Mouse (Mus musculus): ENCODE data around the gene Sos1. TPM values are rescaled to one million over a fixed set of nuclear protein-coding genes. Genes with fewer than 3 reads are reported as not detected.

Sos1 gene
- polyA plus RNA-seq, 1 experiment from 2014 or later, result 7.9 TPM

DNA sequence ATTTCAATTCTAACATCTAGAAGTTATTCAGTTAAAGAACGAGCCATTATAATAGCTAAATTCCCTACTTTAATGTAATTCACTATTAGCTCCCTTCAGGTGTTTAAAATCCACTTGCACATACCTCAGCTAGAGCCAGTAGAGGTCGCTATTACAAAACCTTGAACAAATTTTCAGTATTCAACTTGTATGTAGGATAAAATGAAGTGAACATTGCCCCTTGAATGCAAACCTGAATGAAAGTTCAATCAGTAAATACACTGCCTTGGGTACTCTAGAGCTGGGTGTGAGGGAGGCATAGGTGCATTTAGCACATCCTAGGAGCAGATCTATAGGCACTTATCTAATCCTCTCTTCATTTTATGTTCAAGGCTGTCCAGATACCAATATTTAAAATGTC, 24.6 kb downstream of the Sos1 start:
- H3K4me2 ChIP-seq (ENCODE audit: low read length), result no peak overlapping the region

DNA sequence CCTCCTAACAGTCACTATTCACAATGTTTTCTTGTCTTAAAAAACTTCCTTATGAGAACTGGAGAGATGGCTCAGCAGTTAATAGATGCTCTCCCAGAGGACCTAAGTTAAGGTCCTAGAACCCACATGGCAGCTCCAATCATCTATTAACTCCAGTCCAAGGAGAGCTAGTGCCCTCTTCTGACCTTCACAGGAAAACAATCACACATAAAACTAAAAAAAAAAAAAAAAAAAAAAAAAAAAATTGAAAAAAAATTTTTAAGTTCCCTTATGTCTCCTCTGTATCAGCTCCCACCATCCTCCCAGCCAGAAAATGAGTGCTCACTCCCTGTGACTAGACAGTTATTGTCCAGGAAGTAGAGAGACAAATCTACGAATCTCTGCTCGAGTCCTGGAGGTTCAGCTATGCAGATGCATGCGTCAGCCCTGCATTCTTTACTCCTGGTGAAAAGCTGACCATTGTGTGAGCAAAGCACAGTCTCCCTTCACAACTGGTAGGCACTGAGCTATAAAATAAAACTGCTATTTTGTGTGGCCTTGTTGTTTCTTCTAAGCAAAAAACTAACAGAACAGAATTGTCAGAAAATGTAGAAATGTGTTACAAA, 29.7 kb downstream of the Sos1 start:
- Histone ChIP-seq H3K9me3 (replicated peaks; ENCODE audit: control insufficient read depth, low read length) (no peaks in the 10 kb centered on the region), H3K4me1 (ENCODE audit: control insufficient read depth, insufficient read depth, low read length) (no peaks in the 10 kb centered on the region), H3K4me2 (ENCODE audit: low read length) (no peak overlapping the region), H3K27ac (ENCODE audit: low read depth, low read length) (no peak overlapping the region), H3K4me3 (ENCODE audit: low read depth, low read length) (no peak overlapping the region), H3K9ac (ENCODE audit: low read length) (no peak overlapping the region), H3K27me3 (replicated peaks; ENCODE audit: control insufficient read depth, insufficient read depth, low read length) (no peaks in the 10 kb centered on the region), H3K36me3 (ENCODE audit: control insufficient read depth, insufficient read depth, low read length) (peaks cover 50% of the 10 kb centered on the region)
- ATAC-seq (no peak), DNase-seq (ENCODE audit: low spot score) (no peak)
- 47% methylated on average over 3 of the region's 3 CpGs for WGBS

More for the DNA sequence above, 24.6 kb downstream of the Sos1 start:
- WGBS, result 26% methylated on average over 2 of the region's 2 CpGs
- peaks cover 24% of the 10 kb centered on the region for H3K36me3 ChIP-seq (ENCODE audit: control insufficient read depth, insufficient read depth, low read length)
- ATAC-seq, result peak; percentile 20; the same call in 1 of the 2 replicates
- no peak overlapping the region for H3K27ac ChIP-seq (ENCODE audit: low read depth, low read length)
- H3K9ac ChIP-seq (ENCODE audit: low read length), result no peak overlapping the region
- no peak overlapping the region for H3K4me3 ChIP-seq (ENCODE audit: low read depth, low read length)
- no peaks in the 10 kb centered on the region for H3K9me3 ChIP-seq (replicated peaks; ENCODE audit: control insufficient read depth, low read length)
- peaks cover 4% of the 10 kb centered on the region; the same call in 1 of the 2 replicates for H3K4me1 ChIP-seq (ENCODE audit: control insufficient read depth, insufficient read depth, low read length)
- peak; percentile 84 for DNase-seq (ENCODE audit: low spot score)
- no peaks in the 10 kb centered on the region for H3K27me3 ChIP-seq (replicated peaks; ENCODE audit: control insufficient read depth, insufficient read depth, low read length)

DNA sequence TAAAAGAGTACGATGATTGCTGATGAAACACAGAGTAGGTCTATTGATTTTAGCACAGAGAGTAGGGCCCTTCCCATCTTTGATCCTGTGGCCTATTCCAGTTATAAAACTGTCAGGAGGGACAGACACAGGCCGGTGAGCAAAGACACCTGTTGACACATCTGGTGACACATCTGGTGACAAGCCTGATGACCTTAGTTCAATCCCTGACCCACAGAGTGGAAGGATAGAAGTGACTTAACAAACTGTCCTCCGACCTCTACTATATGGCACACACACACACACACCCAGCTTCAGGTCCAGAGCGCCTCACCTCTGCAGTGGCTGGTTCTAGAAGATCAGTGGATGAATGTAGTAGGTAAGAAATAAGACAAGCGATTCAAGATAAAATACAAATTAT, 33.8 kb downstream of the Sos1 start:
- DNase-seq (ENCODE audit: low spot score), result no peak
- no peaks in the 10 kb centered on the region for H3K9me3 ChIP-seq (replicated peaks; ENCODE audit: control insufficient read depth, low read length)
- no peak overlapping the region for H3K9ac ChIP-seq (ENCODE audit: low read length)
- ATAC-seq, result no peak
- no peaks in the 10 kb centered on the region for H3K27me3 ChIP-seq (replicated peaks; ENCODE audit: control insufficient read depth, insufficient read depth, low read length)
- H3K36me3 ChIP-seq (ENCODE audit: control insufficient read depth, insufficient read depth, low read length), result peaks cover 66% of the 10 kb centered on the region
- no peaks in the 10 kb centered on the region for H3K4me1 ChIP-seq (ENCODE audit: control insufficient read depth, insufficient read depth, low read length)
- 97% methylated on average over 5 of the region's 5 CpGs for WGBS
- H3K4me3 ChIP-seq (ENCODE audit: low read depth, low read length), result no peak overlapping the region
- no peak overlapping the region for H3K27ac ChIP-seq (ENCODE audit: low read depth, low read length)
- H3K4me2 ChIP-seq (ENCODE audit: low read length), result no peak overlapping the region

DNA sequence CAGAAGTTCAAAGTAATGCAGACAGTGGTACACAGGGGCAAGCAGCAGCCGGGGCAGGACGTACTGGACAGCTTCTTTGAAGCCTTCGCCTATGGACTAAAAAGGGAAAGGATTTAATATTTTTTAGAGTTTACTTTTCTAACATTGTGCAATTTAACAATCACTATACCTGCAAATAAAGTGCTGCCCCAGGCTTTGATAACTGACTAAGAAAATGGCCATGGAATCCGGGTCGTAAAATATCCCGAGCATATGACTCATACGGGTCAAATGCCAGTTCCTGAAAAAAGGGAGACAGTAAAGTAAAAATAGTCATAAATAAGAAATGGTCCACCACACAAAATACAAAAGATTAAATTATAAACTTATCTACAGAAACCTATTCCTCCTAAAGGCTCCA, 34.8 kb downstream of the Sos1 start:
- peaks cover 69% of the 10 kb centered on the region for H3K36me3 ChIP-seq (ENCODE audit: control insufficient read depth, insufficient read depth, low read length)
- no peak for ATAC-seq
- WGBS, result 96% methylated on average over 7 of the region's 7 CpGs

DNA sequence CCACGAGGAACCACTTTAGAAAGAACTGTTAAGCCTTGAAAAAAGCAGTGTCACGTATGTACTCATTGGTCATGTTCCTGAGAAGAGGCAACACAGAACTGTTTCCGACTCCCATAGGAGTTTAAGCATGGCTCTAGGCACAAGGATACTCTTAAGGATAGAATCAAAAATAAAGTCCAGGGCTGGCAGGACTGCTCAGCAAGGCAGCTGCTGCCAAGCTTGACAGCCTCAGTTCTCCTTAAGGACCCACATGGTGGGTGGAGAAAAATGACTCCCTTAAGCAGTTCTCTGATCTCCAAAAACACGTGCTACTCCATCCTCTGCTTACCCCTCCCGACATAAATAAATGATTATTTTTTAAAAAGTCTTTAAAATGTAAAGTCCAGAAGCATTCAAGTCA, 44.6 kb downstream of the Sos1 start:
- Histone ChIP-seq H3K4me1 (ENCODE audit: control insufficient read depth, insufficient read depth, low read length) (no peaks in the 10 kb centered on the region), H3K9me3 (replicated peaks; ENCODE audit: control insufficient read depth, low read length) (no peaks in the 10 kb centered on the region), H3K36me3 (ENCODE audit: control insufficient read depth, insufficient read depth, low read length) (peaks cover 33% of the 10 kb centered on the region), H3K4me3 (ENCODE audit: low read depth, low read length) (no peak overlapping the region), H3K4me2 (ENCODE audit: low read length) (no peak overlapping the region), H3K9ac (ENCODE audit: low read length) (no peak overlapping the region), H3K27ac (ENCODE audit: low read depth, low read length) (no peak overlapping the region), H3K27me3 (replicated peaks; ENCODE audit: control insufficient read depth, insufficient read depth, low read length) (no peaks in the 10 kb centered on the region)
- 91% methylated on average over 5 of the region's 5 CpGs for WGBS
- no peak for ATAC-seq
- DNase-seq (ENCODE audit: low spot score), result no peak

More for the DNA sequence above, 34.8 kb downstream of the Sos1 start:
- no peak overlapping the region for H3K9ac ChIP-seq (ENCODE audit: low read length)
- no peak overlapping the region for H3K4me2 ChIP-seq (ENCODE audit: low read length)
- no peaks in the 10 kb centered on the region for H3K4me1 ChIP-seq (ENCODE audit: control insufficient read depth, insufficient read depth, low read length)
- DNase-seq (ENCODE audit: low spot score), result no peak
- no peak overlapping the region for H3K4me3 ChIP-seq (ENCODE audit: low read depth, low read length)
- H3K9me3 ChIP-seq (replicated peaks; ENCODE audit: control insufficient read depth, low read length), result no peaks in the 10 kb centered on the region
- H3K27me3 ChIP-seq (replicated peaks; ENCODE audit: control insufficient read depth, insufficient read depth, low read length), result no peaks in the 10 kb centered on the region
- no peak overlapping the region for H3K27ac ChIP-seq (ENCODE audit: low read depth, low read length)

DNA sequence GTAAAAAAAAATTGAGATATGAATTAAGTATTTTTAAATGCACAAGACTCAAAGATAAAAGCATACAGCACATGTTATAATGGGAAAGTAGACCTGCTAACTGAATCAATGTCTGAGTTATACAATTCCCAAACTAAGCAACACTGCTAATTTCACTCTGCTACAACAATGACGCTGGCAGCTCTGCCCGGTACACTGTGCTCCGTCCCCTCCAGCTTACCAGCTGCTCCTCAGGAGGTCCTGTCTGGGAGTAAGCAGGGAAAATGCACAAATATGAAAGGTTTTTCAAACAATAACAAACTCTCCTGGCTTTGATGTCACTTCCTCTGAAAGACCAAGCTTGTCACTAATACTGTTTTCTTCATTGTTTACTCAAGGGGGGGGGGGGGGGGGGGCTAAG, 45.8 kb downstream of the Sos1 start:
- 72% methylated on average over 3 of the region's 3 CpGs for WGBS
- Histone ChIP-seq H3K9me3 (replicated peaks; ENCODE audit: control insufficient read depth, low read length) (no peaks in the 10 kb centered on the region), H3K4me1 (ENCODE audit: control insufficient read depth, insufficient read depth, low read length) (no peaks in the 10 kb centered on the region), H3K27me3 (replicated peaks; ENCODE audit: control insufficient read depth, insufficient read depth, low read length) (no peaks in the 10 kb centered on the region), H3K4me3 (ENCODE audit: low read depth, low read length) (no peak overlapping the region), H3K27ac (ENCODE audit: low read depth, low read length) (no peak overlapping the region), H3K9ac (ENCODE audit: low read length) (no peak overlapping the region), H3K4me2 (ENCODE audit: low read length) (no peak overlapping the region), H3K36me3 (ENCODE audit: control insufficient read depth, insufficient read depth, low read length) (peaks cover 34% of the 10 kb centered on the region)
- ATAC-seq (no peak), DNase-seq (ENCODE audit: low spot score) (no peak)

DNA sequence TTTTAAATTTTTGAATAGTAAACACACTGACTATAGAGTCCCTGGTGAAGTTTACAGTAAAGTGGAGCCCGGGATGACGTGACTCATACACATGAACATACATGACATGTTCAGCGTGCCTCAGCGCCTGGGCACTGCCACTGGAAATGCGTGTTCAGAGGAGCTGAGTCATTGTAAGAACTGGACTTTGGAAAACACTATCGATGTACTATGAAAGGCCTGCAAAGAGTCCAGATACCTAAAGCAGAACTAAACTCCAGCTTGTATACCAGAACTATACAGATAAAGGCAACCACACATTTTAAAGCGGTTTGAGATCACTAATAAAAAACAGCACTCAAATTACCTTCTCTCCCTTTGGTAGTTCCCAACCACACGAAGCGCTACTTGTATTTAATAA, 48.3 kb downstream of the Sos1 start:
- no peak overlapping the region for H3K27ac ChIP-seq (ENCODE audit: low read depth, low read length)
- H3K36me3 ChIP-seq (ENCODE audit: control insufficient read depth, insufficient read depth, low read length), result peaks cover 26% of the 10 kb centered on the region
- H3K9ac ChIP-seq (ENCODE audit: low read length), result no peak overlapping the region
- DNase-seq (ENCODE audit: low spot score) (no peak), ATAC-seq (no peak)
- H3K4me2 ChIP-seq (ENCODE audit: low read length), result no peak overlapping the region
- no peaks in the 10 kb centered on the region for H3K27me3 ChIP-seq (replicated peaks; ENCODE audit: control insufficient read depth, insufficient read depth, low read length)
- H3K9me3 ChIP-seq (replicated peaks; ENCODE audit: control insufficient read depth, low read length), result no peaks in the 10 kb centered on the region
- H3K4me3 ChIP-seq (ENCODE audit: low read depth, low read length), result no peak overlapping the region
- H3K4me1 ChIP-seq (ENCODE audit: control insufficient read depth, insufficient read depth, low read length), result no peaks in the 10 kb centered on the region
- WGBS, result 96% methylated on average over 9 of the region's 9 CpGs

DNA sequence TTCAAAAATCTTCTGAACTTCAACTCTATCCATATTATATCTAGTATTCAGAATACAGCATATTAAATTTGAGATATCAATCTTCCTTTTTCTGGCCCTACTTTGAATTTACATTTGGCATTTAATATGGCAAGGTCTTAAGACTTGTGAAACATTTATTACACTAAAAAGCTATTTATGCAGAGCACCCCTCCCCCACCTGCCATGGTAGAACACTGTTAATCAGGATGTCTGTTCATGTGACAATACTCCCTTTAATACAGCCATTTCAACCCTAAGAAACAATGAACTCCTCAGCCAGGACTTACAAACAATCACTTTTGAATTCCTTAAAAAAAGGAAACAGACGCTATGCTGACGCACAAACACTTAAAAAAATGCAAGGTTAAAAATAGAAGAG, 52.3 kb downstream of the Sos1 start:
- no peak for ATAC-seq
- Histone ChIP-seq H3K9ac (ENCODE audit: low read length) (no peak overlapping the region), H3K27me3 (replicated peaks; ENCODE audit: control insufficient read depth, insufficient read depth, low read length) (no peaks in the 10 kb centered on the region), H3K36me3 (ENCODE audit: control insufficient read depth, insufficient read depth, low read length) (peaks cover 15% of the 10 kb centered on the region), H3K4me1 (ENCODE audit: control insufficient read depth, insufficient read depth, low read length) (no peaks in the 10 kb centered on the region), H3K9me3 (replicated peaks; ENCODE audit: control insufficient read depth, low read length) (no peaks in the 10 kb centered on the region), H3K4me3 (ENCODE audit: low read depth, low read length) (no peak overlapping the region), H3K27ac (ENCODE audit: low read depth, low read length) (no peak overlapping the region), H3K4me2 (ENCODE audit: low read length) (no peak overlapping the region)
- 53% methylated on average over 2 of the region's 2 CpGs for WGBS
- DNase-seq (ENCODE audit: low spot score), result no peak

DNA sequence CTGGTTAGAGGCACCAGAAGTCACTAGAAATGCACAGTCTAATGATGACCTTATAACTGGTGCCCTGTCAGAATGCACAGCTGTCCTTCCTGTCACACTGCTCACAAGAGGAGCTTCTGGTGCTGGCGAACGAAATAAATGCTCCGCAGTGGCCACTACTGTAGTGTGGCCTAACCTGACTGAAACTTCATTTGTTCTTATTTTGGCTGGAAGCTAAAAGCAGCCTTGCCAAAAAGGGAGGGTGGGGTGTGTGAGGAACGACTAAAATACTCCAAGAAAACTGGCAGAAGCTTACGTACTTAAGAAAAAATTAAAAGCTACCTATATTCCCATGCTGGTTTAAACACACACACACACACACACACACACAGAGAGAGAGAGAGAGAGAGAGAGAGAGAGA, 53.4 kb downstream of the Sos1 start:
- Histone ChIP-seq H3K4me3 (ENCODE audit: low read depth, low read length) (no peak overlapping the region), H3K27me3 (replicated peaks; ENCODE audit: control insufficient read depth, insufficient read depth, low read length) (no peaks in the 10 kb centered on the region), H3K27ac (ENCODE audit: low read depth, low read length) (no peak overlapping the region), H3K36me3 (ENCODE audit: control insufficient read depth, insufficient read depth, low read length) (peaks cover 19% of the 10 kb centered on the region), H3K9ac (ENCODE audit: low read length) (no peak overlapping the region), H3K4me1 (ENCODE audit: control insufficient read depth, insufficient read depth, low read length) (no peaks in the 10 kb centered on the region), H3K4me2 (ENCODE audit: low read length) (no peak overlapping the region), H3K9me3 (replicated peaks; ENCODE audit: control insufficient read depth, low read length) (no peaks in the 10 kb centered on the region)
- WGBS, result 84% methylated on average over 5 of the region's 5 CpGs
- ATAC-seq (no peak), DNase-seq (ENCODE audit: low spot score) (no peak)
